Mouse (Mus musculus) gastrocnemius, postnatal 14 days (tissue): Measurements from ENCODE around the gene Trpm4. TPM values are rescaled to one million over a fixed set of nuclear protein-coding genes. Genes with fewer than 3 reads are reported as not detected.

ENCODE experiments used
- DNase-seq: peaks from one replicate; pipeline ENCODE4 v3.0.0; 2021; ENCODE audit warnings: mixed read lengths
- intact Hi-C: fragments of 180-260 bp; cut with DNase I; formaldehyde crosslinking; loops from one replicate; pipeline ENCODE4 v1.15.1; 2025; ENCODE audit warnings: low total_unique reads
- total RNA-seq, 2 experiments: library from RNA; stranded (reverse); gene quantifications; 2 replicates each; pipeline ENCODE4 v1.2.3; 2021

The Trpm4 gene
- total RNA-seq, 2 experiments from 2014 or later, result 23.5 to 24.5 TPM

GRCm38 (mm10) chr7:45355318-45356020, 21.9 kb upstream of the Trpm4 start:
- intact Hi-C loops, result no loop called here
- no peak for DNase-seq

GRCm38 (mm10) chr7:45353041-45353440, 19.5 kb upstream of the Trpm4 start:
- intact Hi-C loops, result no loop called here
- no peak for DNase-seq

GRCm38 (mm10) chr7:45346905-45347304, 13.3 kb upstream of the Trpm4 start:
- intact Hi-C loops, result no loop called here
- no peak for DNase-seq

GRCm38 (mm10) chr7:45343543-45343942, 10.0 kb upstream of the Trpm4 start:
- intact Hi-C loops, result loop anchor here (5.0 kb wide), 1 partner anchor 41 kb away; no protein-coding TSS in a partner anchor
- no peak for DNase-seq

- intact Hi-C loops, result loop anchor here (5.0 kb wide), 1 partner anchor 40 kb away; no protein-coding TSS in a partner anchor
- no peak for DNase-seq
These were observed 8.5 kb upstream of the Trpm4 start for GRCm38 (mm10) chr7:45342081-45342480.

GRCm38 (mm10) chr7:45341303-45341702, 7.7 kb upstream of the Trpm4 start:
- intact Hi-C loops, result loop anchor here (5.0 kb wide), 1 partner anchor 39 kb away; no protein-coding TSS in a partner anchor
- peak; percentile 81 for DNase-seq

- intact Hi-C loops, result loop anchor here (5.0 kb wide), 1 partner anchor 38 kb away; no protein-coding TSS in a partner anchor
- peak; percentile 42 for DNase-seq
These were observed 7.1 kb upstream of the Trpm4 start for GRCm38 (mm10) chr7:45340669-45341068.

GRCm38 (mm10) chr7:45340066-45340442, 6.5 kb upstream of the Trpm4 start:
- intact Hi-C loops, result loop anchor here (5.0 kb wide), 1 partner anchor 38 kb away; no protein-coding TSS in a partner anchor
- DNase-seq, result no peak

- intact Hi-C loops, result loop anchor here (5.0 kb wide), 1 partner anchor 37 kb away; no protein-coding TSS in a partner anchor
- DNase-seq, result peak; percentile 66
These were observed 6.0 kb upstream of the Trpm4 start for GRCm38 (mm10) chr7:45339410-45340065.

GRCm38 (mm10) chr7:45338161-45338911, 4.8 kb upstream of the Trpm4 start:
- intact Hi-C loops, result no loop called here
- DNase-seq, result peak; percentile 41

GRCm38 (mm10) chr7:45337469-45337868, 3.9 kb upstream of the Trpm4 start:
- intact Hi-C loops, result no loop called here
- no peak for DNase-seq

- intact Hi-C loops, result no loop called here
- no peak for DNase-seq
These were observed 2.7 kb upstream of the Trpm4 start for GRCm38 (mm10) chr7:45336319-45336718.

GRCm38 (mm10) chr7:45335056-45335455, 1.5 kb upstream of the Trpm4 start, which contains the start of gene Hrc:
TSS of gene Hrc (plus strand) at chr7:45335290.
- peak; percentile 51 for DNase-seq
- intact Hi-C loops, result no loop called here

GRCm38 (mm10) chr7:45334605-45335004, 1.0 kb upstream of the Trpm4 start:
- intact Hi-C loops, result no loop called here
- peak; percentile 59 for DNase-seq

GRCm38 (mm10) chr7:45332685-45333425, 725 bp downstream of the Trpm4 start:
- intact Hi-C loops, result no loop called here
- DNase-seq, result peak; percentile 52

- no peak for DNase-seq
- intact Hi-C loops, result no loop called here
These were observed 2.1 kb downstream of the Trpm4 start for GRCm38 (mm10) chr7:45331502-45331901.

GRCm38 (mm10) chr7:45328841-45329475, 4.6 kb downstream of the Trpm4 start:
- DNase-seq, result no peak

GRCm38 (mm10) chr7:45325800-45326199, 7.8 kb downstream of the Trpm4 start:
- intact Hi-C loops, result no loop called here
- no peak for DNase-seq

More at GRCm38 (mm10) chr7:45328841-45329475, 4.6 kb downstream of the Trpm4 start:
- intact Hi-C loops, result no loop called here

- intact Hi-C loops, result no loop called here
- no peak for DNase-seq
These were observed 10.5 kb downstream of the Trpm4 start for GRCm38 (mm10) chr7:45323069-45323468.
